Mouse (Mus musculus) kidney, postnatal 4 days (tissue): ENCODE results near the gene Polr2l.

ENCODE experiments used
- DNase-seq, 2 experiments: peaks; one replicate each; pipeline ENCODE4 v3.0.0; 2021; ENCODE audit warnings: mixed read lengths in 2 of 2

The Polr2l gene

GRCm38 (mm10) chr7:141475011-141475804 lies at the start of gene Polr2l, which contains the start of gene Tspan4:
Gene Polr2l, minus strand, starts transcription at chr7:141475132.
Gene Tspan4, plus strand, starts transcription at chr7:141475240.
- peak; percentile 87 to 93 for DNase-seq

- no peak for DNase-seq
Observed at GRCm38 (mm10) chr7:141524271-141524670, 49.3 kb upstream of the Polr2l start.

- no peak for DNase-seq
Observed at GRCm38 (mm10) chr7:141523007-141523406, 48.1 kb upstream of the Polr2l start.

- no peak for DNase-seq
Observed at GRCm38 (mm10) chr7:141519795-141520194, 44.9 kb upstream of the Polr2l start.

GRCm38 (mm10) chr7:141518926-141519325 lies 44.0 kb upstream of the Polr2l start:
- DNase-seq, result no peak

- DNase-seq, result no peak
Observed at GRCm38 (mm10) chr7:141518296-141518695, 43.4 kb upstream of the Polr2l start.

GRCm38 (mm10) chr7:141517638-141518037 lies 42.7 kb upstream of the Polr2l start:
- no peak for DNase-seq

- no peak for DNase-seq
Observed at GRCm38 (mm10) chr7:141510681-141511191, 35.8 kb upstream of the Polr2l start.

- DNase-seq, result no peak
Observed at GRCm38 (mm10) chr7:141510196-141510595, 35.3 kb upstream of the Polr2l start.

GRCm38 (mm10) chr7:141508160-141508559 lies 33.2 kb upstream of the Polr2l start:
- DNase-seq, result no peak

GRCm38 (mm10) chr7:141506278-141506677 lies 31.3 kb upstream of the Polr2l start:
- no peak for DNase-seq

GRCm38 (mm10) chr7:141502556-141502905 lies 27.6 kb upstream of the Polr2l start:
- DNase-seq, result no peak

GRCm38 (mm10) chr7:141501820-141502555 lies 27.1 kb upstream of the Polr2l start:
- DNase-seq, result no peak

- no peak for DNase-seq
Observed at GRCm38 (mm10) chr7:141497600-141497999, 22.7 kb upstream of the Polr2l start.

- no peak for DNase-seq
Observed at GRCm38 (mm10) chr7:141495940-141496339, 21.0 kb upstream of the Polr2l start.

GRCm38 (mm10) chr7:141495379-141495778 lies 20.4 kb upstream of the Polr2l start:
- no peak for DNase-seq

- no peak for DNase-seq
Observed at GRCm38 (mm10) chr7:141493729-141494128, 18.8 kb upstream of the Polr2l start.

GRCm38 (mm10) chr7:141492738-141493137 lies 17.8 kb upstream of the Polr2l start:
- DNase-seq, result no peak

- DNase-seq, result peak; percentile 33 to 52
Observed at GRCm38 (mm10) chr7:141491151-141491550, 16.2 kb upstream of the Polr2l start.

- no peak for DNase-seq
Observed at GRCm38 (mm10) chr7:141487141-141487540, 12.2 kb upstream of the Polr2l start.

- no peak for DNase-seq
Observed at GRCm38 (mm10) chr7:141486239-141486638, 11.3 kb upstream of the Polr2l start.

- DNase-seq, result no peak
Observed at GRCm38 (mm10) chr7:141485606-141486005, 10.7 kb upstream of the Polr2l start.

GRCm38 (mm10) chr7:141485186-141485585 lies 10.3 kb upstream of the Polr2l start:
- no peak for DNase-seq
